Mouse (Mus musculus): Measurements from ENCODE around the gene Hist2h3b.
A peak's percentile ranks its signal among the peaks of the same experiment; 100 is the strongest.
"Not testable (repeated sequence)": the region's sequence is repeated elsewhere in the genome, so short reads cannot be mapped to it uniquely, and the experiment has no call there.

Gene Hist2h3b

GRCm38 (mm10) chr3:96262216-96262875 lies 6.1 kb upstream of the Hist2h3b start:
- peak; percentile 99 for DNase-seq (ENCODE audit: low read depth, low spot score)

- DNase-seq (ENCODE audit: low read depth, low spot score), result peak; percentile 98
Observed at GRCm38 (mm10) chr3:96262979-96263550, 5.4 kb upstream of the Hist2h3b start, which contains the start of gene Hist2h4. Gene Hist2h4, minus strand, starts transcription at chr3:96263311.

- DNase-seq (ENCODE audit: low read depth, low spot score), result no peak
Observed at GRCm38 (mm10) chr3:96263558-96264403, 4.7 kb upstream of the Hist2h3b start.

- DNase-seq (ENCODE audit: low read depth, low spot score), result no peak
Observed at GRCm38 (mm10) chr3:96264404-96264949, 4.0 kb upstream of the Hist2h3b start.

- DNase-seq (ENCODE audit: low read depth, low spot score), result no peak
Observed at GRCm38 (mm10) chr3:96266132-96266710, 2.2 kb upstream of the Hist2h3b start.

- no peak for DNase-seq (ENCODE audit: low read depth, low spot score)
Observed at GRCm38 (mm10) chr3:96267541-96267940, 913 bp upstream of the Hist2h3b start.

GRCm38 (mm10) chr3:96268776-96269378 lies 423 bp downstream of the Hist2h3b start:
- DNase-seq (ENCODE audit: low read depth, low spot score), result peak; percentile 60

GRCm38 (mm10) chr3:96269511-96270474 lies 1.3 kb downstream of the Hist2h3b start, which contains the start of gene Hist2h2bb:
Gene Hist2h2bb, plus strand, starts transcription at chr3:96269752.
- peak; percentile 100 for DNase-seq (ENCODE audit: low read depth, low spot score)

GRCm38 (mm10) chr3:96273591-96274465 lies 5.4 kb downstream of the Hist2h3b start:
- DNase-seq (ENCODE audit: low read depth, low spot score), result no peak

- DNase-seq (ENCODE audit: low read depth, low spot score), result peak; percentile 67
Observed at GRCm38 (mm10) chr3:96277428-96277799, 9.0 kb downstream of the Hist2h3b start.

- DNase-seq (ENCODE audit: low read depth, low spot score), result peak; percentile 97
Observed at GRCm38 (mm10) chr3:96277800-96278624, 9.6 kb downstream of the Hist2h3b start.

- no peak for DNase-seq (ENCODE audit: low read depth, low spot score)
Observed at GRCm38 (mm10) chr3:96280660-96281059, 12.2 kb downstream of the Hist2h3b start.

GRCm38 (mm10) chr3:96284457-96284856 lies 16.0 kb downstream of the Hist2h3b start:
- DNase-seq (ENCODE audit: low read depth, low spot score), result peak; percentile 71

- not testable (repeated sequence) for DNase-seq (ENCODE audit: low read depth, low spot score)
Observed at GRCm38 (mm10) chr3:96287334-96287733, 18.9 kb downstream of the Hist2h3b start.

GRCm38 (mm10) chr3:96289201-96289600 lies 20.7 kb downstream of the Hist2h3b start:
- DNase-seq (ENCODE audit: low read depth, low spot score), result no peak

GRCm38 (mm10) chr3:96290727-96291126 lies 22.3 kb downstream of the Hist2h3b start:
- DNase-seq (ENCODE audit: low read depth, low spot score), result not testable (repeated sequence)

- DNase-seq (ENCODE audit: low read depth, low spot score), result no peak
Observed at GRCm38 (mm10) chr3:96292641-96293040, 24.2 kb downstream of the Hist2h3b start.

GRCm38 (mm10) chr3:96293368-96293767 lies 24.9 kb downstream of the Hist2h3b start:
- no peak for DNase-seq (ENCODE audit: low read depth, low spot score)
